Mouse (Mus musculus) lung, postnatal 14 days (tissue): ENCODE results near the gene Gm49416.
A peak's percentile ranks its signal among the peaks of the same experiment; 100 is the strongest.
"Not testable (repeated sequence)": the region's sequence is repeated elsewhere in the genome, so short reads cannot be mapped to it uniquely, and the experiment has no call there.

ENCODE experiments used
- DNase-seq: peaks from one replicate; pipeline ENCODE4 v3.0.0; 2021

The Gm49416 gene

DNA sequence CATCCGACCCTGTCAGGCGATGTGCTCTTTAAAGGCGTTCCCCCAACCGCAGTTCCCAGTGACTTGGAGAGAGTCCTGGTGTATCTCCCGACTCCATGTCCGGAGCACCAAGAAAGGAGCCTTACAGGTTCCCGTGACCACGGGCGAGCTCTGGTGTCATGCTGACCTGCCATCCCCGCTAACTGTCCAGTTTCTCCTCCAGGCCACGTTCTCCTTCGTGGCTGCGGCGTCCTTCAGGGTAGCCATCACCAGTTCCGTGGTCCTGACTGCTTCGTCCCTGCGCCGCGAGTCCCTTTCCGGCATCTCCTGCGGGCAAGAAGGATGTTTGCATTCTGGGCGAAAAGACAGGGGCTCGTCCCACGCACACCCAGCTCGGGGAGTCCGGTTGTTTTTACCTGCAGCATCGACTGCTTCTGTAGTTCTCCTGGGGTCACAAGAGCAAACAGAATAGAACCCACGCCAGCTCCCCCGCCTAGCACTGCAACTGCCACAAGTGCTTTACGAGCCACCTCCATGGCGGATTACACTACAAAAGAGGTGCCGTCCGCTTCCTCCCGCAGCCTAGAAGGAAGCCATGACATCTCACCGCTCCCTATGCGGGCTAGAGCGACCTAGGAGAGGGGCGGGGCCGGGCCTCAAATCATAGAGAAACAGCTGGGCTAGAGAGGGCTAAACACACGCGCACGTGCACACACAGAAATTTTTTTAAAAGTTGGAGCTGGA is 8.3 kb upstream of the Gm49416 start, which contains the start of gene Uqcc3:
TSS of gene Uqcc3 (minus strand) at position 613 of the 723 bp plus-strand sequence.
- peak; percentile 90 for DNase-seq

DNA sequence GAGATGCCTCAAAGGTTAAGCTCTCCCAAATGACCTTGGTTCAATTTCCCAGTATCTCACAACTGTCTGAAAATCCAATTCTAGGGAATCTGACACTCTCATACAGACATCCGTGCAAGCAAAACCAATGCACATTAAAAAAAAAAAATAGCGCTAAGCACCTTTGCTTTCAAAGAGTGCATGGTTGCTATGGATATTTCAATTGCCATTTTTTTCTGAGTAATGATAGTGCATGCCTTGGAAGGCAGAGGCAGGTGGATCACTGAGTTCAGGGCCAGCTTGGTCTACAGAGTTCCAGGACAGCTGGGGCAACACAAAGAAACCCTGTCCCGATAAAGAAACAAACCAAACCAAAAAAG is 7.7 kb upstream of the Gm49416 start:
- DNase-seq: no peak

- no peak for DNase-seq
Measured at GRCm38 (mm10) chr19:8883616-8884015, 5.1 kb upstream of the Gm49416 start, which contains the start of the genes Lbhd1 and Gm49403. Lbhd1 (plus strand) TSS chr19:8883732. Gm49403 (plus strand) TSS chr19:8883930.

DNA sequence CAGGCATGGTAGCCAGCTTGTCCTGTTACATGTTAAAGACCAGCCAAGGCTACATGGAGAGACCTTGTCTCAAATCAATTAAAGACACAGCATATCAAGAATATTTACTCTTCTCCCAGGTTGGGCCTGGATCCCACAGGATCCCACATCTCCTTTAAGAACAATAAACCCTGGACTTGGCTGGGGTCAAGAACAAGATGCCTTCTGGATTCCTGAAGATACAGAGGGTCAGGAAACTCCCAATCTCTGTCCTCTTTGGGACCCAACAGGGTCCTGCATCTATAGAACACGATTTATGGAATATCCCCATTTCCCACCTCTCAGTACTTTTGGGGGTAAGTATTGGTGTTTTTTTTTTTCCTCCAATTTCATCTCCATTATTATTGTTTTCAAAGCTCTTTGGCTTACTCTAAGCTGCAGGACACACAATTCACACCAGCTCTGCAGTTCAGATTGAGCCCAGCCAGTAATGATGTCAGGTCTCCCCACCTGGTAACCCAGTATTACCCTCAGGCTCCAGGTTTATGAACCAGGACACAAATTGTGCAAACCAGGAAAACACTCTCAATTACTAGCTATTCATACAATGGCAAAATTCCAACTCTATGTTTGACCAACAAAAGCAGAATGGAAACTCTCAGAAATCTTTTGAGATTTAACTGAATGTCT is 1.7 kb upstream of the Gm49416 start:
- DNase-seq: no peak

DNA sequence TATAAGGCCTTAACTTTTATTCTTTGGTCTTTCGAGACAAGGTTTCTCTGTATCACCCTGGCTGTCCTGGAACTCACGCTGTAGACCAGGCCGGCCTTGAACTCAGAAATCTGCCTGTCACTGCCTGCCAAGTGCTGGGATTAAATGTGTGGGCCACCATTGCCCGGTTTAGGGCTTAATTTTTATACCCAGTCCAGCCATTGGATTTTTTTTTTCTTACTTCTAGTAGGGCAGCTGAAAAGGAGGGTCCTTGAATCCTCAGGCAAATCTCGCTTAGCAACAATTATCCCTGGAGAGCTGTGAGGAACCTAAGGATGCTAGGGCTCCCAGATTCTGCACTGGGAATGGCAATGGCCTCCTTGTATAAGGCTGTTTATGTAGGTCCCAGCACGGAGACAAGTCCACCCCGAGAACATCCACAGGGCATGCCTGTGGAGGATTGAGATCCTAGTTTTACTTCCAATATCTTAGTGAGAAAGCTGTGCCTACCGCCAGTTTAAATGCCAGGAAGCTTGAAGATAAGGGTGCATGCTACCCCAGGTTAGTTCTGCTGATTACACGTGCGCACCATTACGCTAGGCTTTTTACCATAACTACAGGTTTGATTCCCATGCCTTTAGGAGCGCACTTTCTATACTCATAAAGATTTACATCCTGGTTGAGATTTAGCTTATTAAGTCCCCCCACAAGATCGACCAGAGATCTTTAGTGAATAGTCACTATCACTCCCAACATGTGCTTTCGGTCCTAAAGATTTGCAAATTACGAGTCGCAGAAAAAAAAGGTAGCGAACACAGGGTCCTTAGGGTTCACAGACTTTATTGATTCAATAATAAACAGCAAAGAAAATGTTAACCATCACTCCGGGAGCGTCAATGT is 902 bp upstream of the Gm49416 start:
- DNase-seq: no peak

- DNase-seq: peak; percentile 86
Measured at GRCm38 (mm10) chr19:8892829-8893766, 4.4 kb downstream of the Gm49416 start, which contains the start of gene Ints5. Ints5 (plus strand) TSS chr19:8893005.

- DNase-seq: no peak
Measured at GRCm38 (mm10) chr19:8895397-8895960, 6.8 kb downstream of the Gm49416 start.

GRCm38 (mm10) chr19:8896231-8896630 is 7.5 kb downstream of the Gm49416 start:
- not testable (repeated sequence) for DNase-seq

DNA sequence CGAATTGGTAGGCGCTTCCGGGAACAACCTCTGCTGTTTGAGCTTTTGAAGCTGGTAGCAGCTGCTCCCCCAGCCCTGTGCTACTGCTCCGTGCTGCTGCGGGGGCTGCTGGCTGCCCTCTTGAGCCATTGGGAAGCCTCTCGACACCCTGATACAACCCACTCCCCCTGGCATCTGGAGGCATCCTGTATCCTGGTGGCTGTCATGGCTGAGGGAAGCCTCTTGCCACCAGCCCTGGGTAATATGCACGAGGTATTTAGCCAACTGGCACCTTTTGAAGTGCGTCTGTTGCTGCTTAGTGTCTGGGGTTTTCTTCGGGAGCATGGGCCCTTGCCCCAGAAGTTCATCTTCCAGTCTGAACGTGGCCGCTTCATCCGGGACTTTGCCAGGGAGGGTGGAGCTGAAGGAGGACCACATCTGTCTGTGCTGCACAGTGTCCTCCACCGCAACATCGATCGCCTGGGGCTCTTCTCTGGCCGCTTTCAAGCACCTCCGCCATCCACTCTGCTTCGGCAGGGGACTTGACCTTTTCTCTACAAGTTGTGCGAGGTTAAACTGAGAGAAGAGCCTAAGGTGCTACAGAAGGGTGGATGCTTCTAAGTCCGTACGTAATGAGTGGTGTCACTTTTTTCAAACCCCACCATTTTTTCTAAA is 8.6 kb downstream of the Gm49416 start:
- DNase-seq: peak; percentile 50

DNA sequence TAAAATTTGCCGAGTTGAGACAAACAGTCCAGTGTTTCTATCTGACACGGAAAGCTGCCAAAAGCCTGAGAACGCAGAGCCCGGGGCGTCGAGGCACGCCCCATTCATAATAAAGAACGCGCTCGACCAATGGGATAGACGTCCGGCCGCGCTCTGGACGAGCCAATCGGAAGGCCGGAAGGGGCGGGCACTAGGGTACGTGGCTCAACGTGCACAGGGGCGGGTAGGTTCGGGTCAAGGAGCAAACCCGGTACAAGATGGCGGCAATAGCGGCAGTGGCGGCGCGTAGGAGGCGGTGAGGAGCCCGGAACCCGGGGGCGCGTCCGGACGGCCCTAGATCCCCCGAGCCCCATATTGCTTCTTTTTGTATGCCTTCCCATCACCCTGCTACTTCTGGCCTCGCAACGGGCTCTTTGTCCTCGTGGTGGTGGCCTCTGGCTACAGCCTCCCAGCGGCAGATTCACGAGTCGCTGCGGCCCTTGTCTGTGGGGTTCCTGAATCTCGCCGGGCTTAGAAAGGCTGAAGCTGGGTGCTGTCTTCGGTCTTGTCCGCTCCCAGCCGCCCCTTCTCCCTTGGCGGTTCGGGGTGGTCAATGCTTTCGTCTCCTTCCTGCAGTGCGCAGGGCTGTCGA is 9.3 kb downstream of the Gm49416 start, which contains the start of gene Ganab:
TSS of gene Ganab (plus strand) at position 207 of the 631 bp plus-strand sequence.
- DNase-seq: peak; percentile 95

DNA sequence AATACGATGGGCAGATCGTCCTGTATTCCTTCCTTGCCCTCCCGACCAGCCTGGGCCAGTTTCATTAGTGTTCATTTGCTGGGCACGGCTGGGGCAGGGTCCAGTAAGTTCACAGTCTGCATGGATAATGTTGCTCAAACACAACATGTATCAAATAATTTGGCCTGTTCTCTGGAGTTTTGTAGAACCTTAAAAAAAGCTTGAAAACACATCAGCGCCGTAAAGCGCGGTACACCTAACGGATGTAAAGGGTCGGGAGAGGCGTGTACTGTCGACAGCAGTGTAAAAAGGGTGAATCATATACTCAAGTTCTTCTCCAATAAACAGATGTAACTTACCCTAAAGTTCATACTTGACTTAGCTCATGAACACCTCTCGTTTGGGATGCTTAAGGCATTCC is 9.8 kb downstream of the Gm49416 start:
- DNase-seq: no peak

DNA sequence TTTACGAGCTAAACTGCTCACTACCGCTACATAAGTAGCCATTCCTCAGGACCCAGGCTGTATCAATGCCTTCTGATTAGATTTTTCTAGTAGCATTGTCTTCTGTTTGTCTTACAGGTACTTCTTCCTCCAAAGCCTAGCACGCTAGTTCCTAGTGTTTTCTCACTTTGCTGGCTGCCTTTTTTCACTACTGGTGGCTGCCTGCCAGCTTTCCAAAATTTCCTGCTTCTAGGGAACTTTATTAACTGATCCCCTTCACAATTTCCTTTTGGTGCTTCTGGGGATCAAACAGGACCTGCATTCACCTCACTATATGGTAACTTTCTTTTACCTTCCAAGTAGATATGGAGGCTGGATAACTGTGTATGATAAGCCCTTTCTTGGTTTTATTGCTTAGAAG is 10.4 kb downstream of the Gm49416 start:
- DNase-seq: no peak

GRCm38 (mm10) chr19:8903412-8903811 is 14.7 kb downstream of the Gm49416 start:
- DNase-seq: no peak

DNA sequence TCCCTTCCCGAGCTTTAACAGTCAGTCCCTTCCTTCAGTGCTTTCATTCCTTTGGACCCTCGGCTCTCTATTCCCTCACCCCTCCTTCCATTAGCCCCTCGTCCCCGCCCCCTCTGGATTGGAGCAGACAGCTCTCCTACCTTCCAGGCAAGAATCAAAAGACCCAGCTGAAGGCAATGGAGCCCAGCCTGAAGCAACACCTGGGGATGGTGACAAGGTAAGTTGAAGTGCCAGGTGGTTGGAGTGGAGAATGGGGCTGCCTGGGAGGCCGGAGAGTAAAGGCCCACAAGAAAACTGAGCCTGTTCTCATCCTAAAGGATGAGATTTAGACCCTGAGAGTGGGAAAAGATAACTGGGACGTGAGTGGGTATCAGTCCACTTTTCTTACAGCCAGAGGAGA is 19.8 kb downstream of the Gm49416 start:
- DNase-seq: no peak

- DNase-seq: no peak
Measured at GRCm38 (mm10) chr19:8911810-8912209, 23.1 kb downstream of the Gm49416 start.

DNA sequence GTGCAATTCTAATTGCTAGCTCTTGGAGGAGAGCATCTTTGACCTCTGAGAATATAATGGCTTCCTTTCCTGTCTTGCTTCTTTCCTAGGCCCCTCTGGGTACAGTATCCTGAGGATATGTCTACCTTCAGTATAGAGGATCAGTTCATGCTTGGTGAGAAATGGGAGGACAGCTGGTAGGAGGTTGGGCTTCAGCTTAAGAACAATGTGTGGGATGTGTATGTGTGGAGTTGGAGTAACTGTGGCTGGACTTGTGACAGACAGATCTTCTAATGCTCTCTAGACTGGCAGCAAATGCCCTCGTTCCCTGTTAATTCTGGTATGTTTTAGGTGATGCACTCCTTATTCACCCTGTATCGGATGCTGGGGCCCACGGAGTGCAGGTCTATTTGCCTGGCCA is 25.5 kb downstream of the Gm49416 start:
- DNase-seq: no peak

DNA sequence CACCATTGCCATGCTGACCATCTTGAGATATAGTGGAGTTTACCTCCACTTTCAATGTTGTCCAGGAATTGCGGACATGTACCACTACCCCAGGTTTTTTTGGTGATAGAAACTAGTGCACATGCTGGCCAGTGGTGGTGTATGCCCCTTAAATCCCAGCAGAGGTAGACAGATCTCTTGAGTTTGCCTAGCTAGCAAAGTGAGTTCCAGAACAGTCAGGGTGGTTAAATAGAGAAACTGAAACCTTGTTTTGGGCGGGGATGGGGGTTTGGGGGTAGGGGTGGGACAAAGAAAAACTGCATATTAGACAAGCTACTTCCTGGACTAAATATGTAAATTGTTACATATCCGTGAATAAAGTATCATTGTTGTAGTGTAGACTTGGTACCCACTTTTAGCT is 30.3 kb downstream of the Gm49416 start:
- no peak for DNase-seq

DNA sequence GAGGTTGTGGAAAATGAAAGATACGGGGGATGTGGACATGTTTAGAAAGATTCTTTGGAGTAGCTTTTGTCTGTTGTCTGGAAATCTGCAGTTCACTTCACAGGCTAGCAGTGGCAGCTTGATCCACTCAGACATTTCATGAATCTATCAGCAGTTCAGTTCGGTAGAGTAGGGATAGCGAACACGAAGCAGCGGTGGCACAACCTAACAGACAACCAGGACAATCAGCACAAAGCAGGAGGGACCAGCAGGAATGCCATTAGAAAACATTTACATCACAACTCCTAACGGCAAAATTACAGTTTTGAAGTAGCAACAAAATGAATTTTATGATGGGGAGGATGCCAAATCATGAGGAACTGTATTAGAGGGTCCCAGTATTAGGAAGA is 31.0 kb downstream of the Gm49416 start:
- DNase-seq: no peak

GRCm38 (mm10) chr19:8920073-8920736 is 31.5 kb downstream of the Gm49416 start, which contains the start of gene B3gat3:
B3gat3 (plus strand) TSS chr19:8920374.
- peak; percentile 95 for DNase-seq

GRCm38 (mm10) chr19:8920836-8921291 is 32.1 kb downstream of the Gm49416 start:
- DNase-seq: peak; percentile 34
